Mouse (Mus musculus) adrenal gland, postnatal 10 days (tissue): ENCODE measurements around the gene Kcnmb1. TPM values are rescaled to one million over a fixed set of nuclear protein-coding genes. Genes with fewer than 3 reads are reported as not detected.

Experiments
- DNase-seq: peaks from one replicate; pipeline ENCODE4 v3.0.0; 2021; ENCODE audit warnings: mixed read lengths
- total RNA-seq, 2 experiments: library from RNA; stranded (reverse); gene quantifications; 2 replicates each; pipeline ENCODE4 v1.2.3; 2021

Kcnmb1 gene
- total RNA-seq, 2 experiments from 2014 or later = 0.12 to 0.42 TPM

- DNase-seq = no peak
Observed at GRCm38 (mm10) chr11:33944786-33945328, 18.0 kb upstream of the Kcnmb1 start.

GRCm38 (mm10) chr11:33946501-33946900, 16.3 kb upstream of the Kcnmb1 start:
- DNase-seq = no peak

DNA sequence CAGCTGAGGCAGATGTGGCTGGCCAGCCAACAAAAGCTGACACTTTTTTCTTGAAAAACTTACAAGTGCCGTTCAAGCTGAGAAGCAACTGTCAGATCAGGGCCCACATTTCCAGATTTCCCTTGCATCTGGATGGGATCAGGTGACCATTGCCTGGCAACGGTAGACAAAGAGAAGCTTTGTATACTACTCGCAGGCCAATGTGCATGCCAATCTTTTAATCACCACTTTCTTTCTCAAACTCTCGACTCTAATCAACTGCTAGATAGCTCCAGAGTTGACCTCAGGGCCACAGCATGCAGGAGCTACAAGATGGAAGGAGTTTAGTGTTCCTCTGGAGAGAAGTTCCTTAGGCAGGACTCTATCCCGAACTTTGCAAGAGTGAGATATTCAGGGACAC, 11.7 kb upstream of the Kcnmb1 start:
- no peak for DNase-seq

GRCm38 (mm10) chr11:33951684-33952625, 10.9 kb upstream of the Kcnmb1 start:
- no peak for DNase-seq

- no peak for DNase-seq
Observed at GRCm38 (mm10) chr11:33955982-33956381, 6.8 kb upstream of the Kcnmb1 start.

DNA sequence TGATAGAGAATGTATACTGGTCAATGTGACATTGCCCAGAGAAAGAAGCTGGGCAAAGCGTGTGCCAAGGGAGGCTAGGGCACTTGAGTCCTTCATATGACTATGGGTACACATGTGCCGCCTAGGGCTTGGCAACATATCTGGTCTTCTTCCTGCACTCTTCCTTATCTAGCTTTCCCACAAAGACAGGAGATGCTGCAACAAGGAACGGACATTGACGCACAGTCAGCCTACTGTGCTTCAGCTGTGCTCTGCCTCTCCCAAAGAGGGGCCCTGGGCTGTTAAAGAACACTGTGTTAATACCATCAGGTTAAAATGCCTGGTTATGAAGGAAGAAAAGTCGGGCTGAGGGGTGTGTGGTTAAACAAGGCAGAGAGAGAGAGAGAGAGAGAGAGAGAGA, 6.2 kb upstream of the Kcnmb1 start:
- DNase-seq = no peak

DNA sequence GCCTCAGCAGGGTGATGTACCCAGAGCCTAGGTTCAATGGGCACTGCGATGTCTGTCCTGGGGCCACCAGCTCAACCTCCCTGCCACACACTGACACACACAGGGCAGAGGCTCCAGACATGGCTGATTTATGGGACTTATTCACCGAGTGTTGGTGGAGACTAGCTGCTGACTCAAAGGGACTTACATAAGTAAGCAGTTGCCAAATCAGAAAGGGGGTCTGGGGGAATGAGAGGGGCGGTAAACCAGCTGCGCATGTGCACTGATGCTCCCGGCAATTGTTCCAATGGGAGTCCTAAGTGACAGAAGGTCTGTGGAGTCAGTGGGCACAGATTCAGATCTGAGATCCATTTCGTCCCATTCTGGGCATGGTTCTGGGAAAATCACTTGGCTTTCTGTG, 5.2 kb upstream of the Kcnmb1 start:
- DNase-seq = no peak

GRCm38 (mm10) chr11:33958713-33959112, 4.1 kb upstream of the Kcnmb1 start:
- DNase-seq = peak; percentile 46

DNA sequence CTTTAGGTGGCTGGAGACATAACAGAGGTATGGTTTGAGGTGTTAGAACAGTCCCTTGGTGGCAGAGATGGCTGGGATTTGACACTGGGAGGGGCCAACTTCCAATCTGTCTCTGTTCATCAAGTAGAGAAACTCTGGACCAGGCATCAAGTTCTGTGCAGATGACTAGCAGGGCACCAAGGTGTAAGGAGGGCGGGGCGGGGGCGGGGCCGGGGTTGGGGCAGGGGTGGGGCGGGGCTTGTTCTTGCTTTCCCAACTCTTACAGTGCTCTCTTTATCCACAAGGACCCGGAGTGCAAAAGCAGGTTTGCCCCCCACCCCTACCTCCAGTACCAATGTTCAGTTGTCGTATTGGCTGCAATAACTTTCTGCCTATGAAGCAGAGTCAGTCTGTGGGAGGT, 635 bp upstream of the Kcnmb1 start:
- no peak for DNase-seq

GRCm38 (mm10) chr11:33965380-33965779, 2.6 kb downstream of the Kcnmb1 start:
- no peak for DNase-seq

- DNase-seq = no peak
Observed at GRCm38 (mm10) chr11:33967708-33968107, 4.9 kb downstream of the Kcnmb1 start.

DNA sequence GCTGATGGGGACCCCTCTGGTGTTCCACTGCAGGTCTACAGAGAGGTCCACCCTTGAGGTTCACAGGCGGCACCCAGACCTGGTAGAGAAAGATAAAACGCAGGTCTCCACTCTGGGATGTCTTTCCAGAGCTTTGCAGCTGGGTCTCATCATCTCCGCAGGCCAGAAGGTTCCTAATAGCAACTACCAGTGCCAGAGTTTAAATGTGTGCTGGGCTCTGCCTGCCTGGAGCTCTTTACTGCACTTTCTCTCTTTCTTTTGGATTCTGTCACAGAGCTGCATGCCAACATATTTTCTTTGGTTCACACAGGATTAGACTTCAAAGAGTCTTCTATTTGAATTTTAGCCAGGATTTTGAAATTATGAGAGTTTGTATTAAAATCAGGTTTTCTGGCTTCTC, 6.4 kb downstream of the Kcnmb1 start:
- no peak for DNase-seq

- DNase-seq = no peak
Observed at GRCm38 (mm10) chr11:33972114-33972513, 9.3 kb downstream of the Kcnmb1 start.

GRCm38 (mm10) chr11:33974341-33975040, 11.7 kb downstream of the Kcnmb1 start:
- DNase-seq = no peak

- DNase-seq = no peak
Observed at GRCm38 (mm10) chr11:33975121-33975520, 12.3 kb downstream of the Kcnmb1 start.

DNA sequence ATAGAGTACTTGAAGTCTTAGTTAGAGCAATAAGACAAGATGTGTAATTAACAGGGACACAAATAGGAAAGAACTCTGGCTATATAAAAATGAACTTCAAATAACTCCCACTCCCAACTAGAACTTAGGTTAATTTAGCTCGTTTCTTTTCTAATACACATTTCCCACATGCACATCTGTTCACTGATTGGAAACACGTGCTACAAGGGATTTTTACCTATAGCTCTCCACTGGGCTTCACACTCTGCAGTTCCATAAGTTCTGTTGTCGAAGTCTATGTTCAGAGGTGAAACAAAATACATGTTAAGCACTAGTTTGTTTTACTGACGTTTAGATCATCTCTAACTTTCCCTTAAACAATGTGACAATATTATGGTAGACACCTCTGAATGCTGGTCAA, 17.3 kb downstream of the Kcnmb1 start:
- DNase-seq = no peak

DNA sequence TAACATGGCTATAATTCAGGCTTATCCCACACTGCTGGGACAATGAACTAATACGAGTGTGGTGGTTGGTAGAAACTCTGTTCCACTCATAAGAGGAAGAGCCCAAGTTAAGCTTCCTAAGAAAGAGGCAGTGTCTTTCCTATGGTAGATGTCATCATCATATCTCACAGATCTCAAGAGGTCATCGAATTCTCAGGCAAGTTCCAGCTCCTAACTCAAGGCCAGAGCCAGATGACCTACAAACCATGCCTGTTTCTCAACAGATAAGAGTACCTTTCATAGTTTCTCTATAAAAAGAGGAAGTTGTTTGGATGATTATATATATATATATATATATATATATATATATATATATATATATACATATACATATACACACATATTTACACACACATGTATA, 23.7 kb downstream of the Kcnmb1 start:
- DNase-seq = no peak

DNA sequence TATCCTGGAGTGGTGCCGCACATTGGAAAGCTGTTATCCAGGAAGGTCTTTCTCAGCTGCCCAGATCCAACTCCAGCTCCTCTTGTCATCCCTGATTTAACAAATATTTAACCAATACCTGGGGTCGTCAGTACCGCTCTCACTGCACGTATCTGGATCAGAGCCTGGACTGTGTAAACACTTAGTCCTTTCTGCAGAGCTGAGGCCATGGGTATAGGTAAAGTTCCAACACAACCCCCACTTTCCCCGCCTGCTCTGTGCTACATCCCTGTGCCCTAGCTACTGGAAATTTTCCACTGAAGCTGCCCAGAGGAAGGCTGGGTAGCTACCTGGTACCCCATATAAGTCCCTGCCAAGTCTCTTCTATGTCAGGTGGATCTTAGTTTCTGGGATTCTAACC, 27.2 kb downstream of the Kcnmb1 start:
- no peak for DNase-seq

DNA sequence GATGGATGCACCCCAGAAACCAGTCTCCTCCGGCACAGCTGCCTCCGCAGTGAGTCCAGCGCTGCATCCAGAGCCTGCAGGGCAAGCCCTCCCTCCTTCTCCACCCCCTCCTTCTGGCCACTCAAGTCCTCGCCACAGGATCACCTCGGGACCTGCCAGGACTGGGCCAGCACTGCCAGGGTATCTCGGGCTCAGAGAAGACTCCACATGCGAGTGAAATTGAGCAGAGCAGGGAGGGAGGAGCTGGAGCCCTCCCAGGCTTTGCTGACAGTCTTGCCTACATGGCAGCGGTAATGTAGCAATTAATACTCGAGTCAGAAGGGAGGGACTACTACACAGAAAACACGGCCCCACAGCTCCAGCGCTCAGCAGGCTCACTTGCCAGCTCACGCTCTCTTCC, 30.1 kb downstream of the Kcnmb1 start, which contains the start of gene Kcnip1:
Gene Kcnip1 (minus strand): TSS at position 215 of the 400 bp plus-strand sequence.
- DNase-seq = no peak

DNA sequence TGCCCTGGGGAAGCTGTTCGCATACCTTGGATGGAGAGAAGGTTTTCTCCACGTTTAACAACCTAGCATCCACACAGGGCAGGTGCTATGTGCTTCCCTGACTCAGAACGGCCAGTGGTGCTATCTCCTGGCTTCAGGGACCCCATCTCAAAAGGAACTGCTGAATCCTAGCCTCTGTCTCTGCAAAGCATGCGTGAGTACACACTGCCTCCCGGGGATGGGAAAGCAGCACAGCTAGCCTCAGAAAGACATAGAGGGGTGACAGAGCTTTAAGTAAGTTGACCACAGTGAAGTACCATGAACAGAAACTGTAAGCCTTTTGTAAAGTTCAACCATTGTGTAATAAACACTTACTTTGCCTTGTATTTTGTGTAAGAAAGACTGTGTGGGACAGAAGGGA, 30.7 kb downstream of the Kcnmb1 start:
- no peak for DNase-seq

GRCm38 (mm10) chr11:33998244-33998643, 35.4 kb downstream of the Kcnmb1 start:
- DNase-seq = no peak

- DNase-seq = no peak
Observed at GRCm38 (mm10) chr11:34000416-34000815, 37.6 kb downstream of the Kcnmb1 start.

GRCm38 (mm10) chr11:34001938-34002592, 39.3 kb downstream of the Kcnmb1 start:
- peak; percentile 69 for DNase-seq
